Mouse (Mus musculus) layer of hippocampus, postnatal 14 days (tissue): ENCODE results near the gene Slfn9. TPM values are rescaled to one million over a fixed set of nuclear protein-coding genes. Genes with fewer than 3 reads are reported as not detected.
"Not testable (repeated sequence)": the region's sequence is repeated elsewhere in the genome, so short reads cannot be mapped to it uniquely, and the experiment has no call there.

Source experiments
- DNase-seq, 2 experiments: peaks; one replicate each; pipeline ENCODE4 v3.0.0; 2021 to 2022; ENCODE audit warnings: low spot score in 2 of 2, mixed read lengths in 1 of 2
- total RNA-seq, 2 experiments: library from RNA; stranded (reverse); gene quantifications; 2 replicates each; pipeline ENCODE4 v1.2.3; 2021

Slfn9 gene
- total RNA-seq, 2 experiments from 2014 or later, result 0.72 to 0.81 TPM

DNA sequence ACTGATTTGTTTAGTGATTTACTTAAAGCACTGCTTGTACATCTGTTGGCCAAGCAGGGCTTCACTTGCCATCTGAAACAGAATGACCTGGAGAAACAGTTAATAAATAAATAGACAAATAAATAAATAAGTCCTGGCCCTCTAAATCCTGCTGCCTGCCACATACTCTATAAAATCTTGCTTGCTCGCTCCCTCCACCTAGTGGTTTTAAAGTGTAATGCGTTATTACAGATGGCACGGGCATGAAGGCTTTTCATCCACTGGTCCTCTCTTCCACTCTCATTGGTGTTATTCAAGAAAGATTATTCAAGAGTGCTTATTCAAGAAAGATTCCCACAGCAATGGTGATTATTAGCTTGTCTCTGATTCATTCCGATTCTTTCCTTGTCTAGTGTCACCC, 32.0 kb downstream of the Slfn9 start:
- peak; percentile 9 to 19 for DNase-seq

DNA sequence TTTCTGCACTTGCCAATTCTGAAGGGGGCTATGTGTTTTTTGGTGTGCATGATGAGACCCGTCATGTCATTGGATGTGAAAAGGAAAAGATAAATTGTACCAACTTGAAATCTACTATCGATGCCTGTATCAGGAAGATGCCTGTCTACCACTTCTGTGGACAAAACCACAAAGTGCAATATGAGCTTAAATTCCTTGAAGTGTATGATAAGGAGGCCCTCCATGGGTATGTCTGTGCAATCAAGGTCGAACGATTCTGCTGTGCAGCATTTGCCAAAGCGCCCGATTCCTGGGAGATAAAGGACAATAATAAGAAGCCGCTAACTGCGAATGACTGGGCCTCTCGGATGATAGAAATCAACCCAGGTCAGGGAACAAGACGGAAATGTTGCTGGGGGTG, 34.7 kb downstream of the Slfn9 start:
- DNase-seq, result no peak

- DNase-seq, result no peak
Measured at GRCm38 (mm10) chr11:82954631-82955030, 37.0 kb downstream of the Slfn9 start.

GRCm38 (mm10) chr11:82952612-82953542, 38.8 kb downstream of the Slfn9 start:
- no peak for DNase-seq

- DNase-seq, result no peak
Measured at GRCm38 (mm10) chr11:82951865-82952611, 39.6 kb downstream of the Slfn9 start.

- no peak for DNase-seq
Measured at GRCm38 (mm10) chr11:82950736-82951481, 40.7 kb downstream of the Slfn9 start, which contains the start of gene Slfn5. TSS of gene Slfn5 (plus strand) at chr11:82951349.

GRCm38 (mm10) chr11:82949036-82949435, 42.6 kb downstream of the Slfn9 start:
- DNase-seq, result no peak

GRCm38 (mm10) chr11:82947457-82947856, 44.2 kb downstream of the Slfn9 start:
- DNase-seq, result no peak

GRCm38 (mm10) chr11:82945636-82946035, 46.0 kb downstream of the Slfn9 start:
- DNase-seq, result no peak

DNA sequence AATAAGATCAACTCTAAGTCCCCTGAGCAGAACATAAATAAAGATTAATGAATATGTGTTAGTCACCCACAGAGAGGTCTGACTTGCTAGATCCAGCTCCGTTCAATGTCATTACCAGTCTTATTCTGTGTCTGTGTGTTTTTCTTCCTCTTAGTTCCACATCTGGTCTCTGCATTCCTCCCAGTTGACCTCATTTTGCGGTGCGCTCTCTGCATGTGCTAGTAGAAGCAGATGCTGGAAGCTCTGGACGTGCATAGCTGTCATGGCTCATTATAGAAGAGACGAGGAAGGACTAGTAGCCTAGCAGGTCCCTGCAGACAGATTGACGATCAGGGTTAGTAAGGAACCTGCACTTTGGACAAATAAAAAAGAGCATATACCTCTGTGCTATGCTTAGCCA, 48.3 kb downstream of the Slfn9 start:
- DNase-seq, result no peak

- DNase-seq, result no peak
Measured at GRCm38 (mm10) chr11:82933186-82933585, 58.4 kb downstream of the Slfn9 start.

- DNase-seq, result not testable (repeated sequence)
Measured at GRCm38 (mm10) chr11:82931671-82932450, 59.8 kb downstream of the Slfn9 start.

GRCm38 (mm10) chr11:82931161-82931560, 60.5 kb downstream of the Slfn9 start:
- not testable (repeated sequence) for DNase-seq

DNA sequence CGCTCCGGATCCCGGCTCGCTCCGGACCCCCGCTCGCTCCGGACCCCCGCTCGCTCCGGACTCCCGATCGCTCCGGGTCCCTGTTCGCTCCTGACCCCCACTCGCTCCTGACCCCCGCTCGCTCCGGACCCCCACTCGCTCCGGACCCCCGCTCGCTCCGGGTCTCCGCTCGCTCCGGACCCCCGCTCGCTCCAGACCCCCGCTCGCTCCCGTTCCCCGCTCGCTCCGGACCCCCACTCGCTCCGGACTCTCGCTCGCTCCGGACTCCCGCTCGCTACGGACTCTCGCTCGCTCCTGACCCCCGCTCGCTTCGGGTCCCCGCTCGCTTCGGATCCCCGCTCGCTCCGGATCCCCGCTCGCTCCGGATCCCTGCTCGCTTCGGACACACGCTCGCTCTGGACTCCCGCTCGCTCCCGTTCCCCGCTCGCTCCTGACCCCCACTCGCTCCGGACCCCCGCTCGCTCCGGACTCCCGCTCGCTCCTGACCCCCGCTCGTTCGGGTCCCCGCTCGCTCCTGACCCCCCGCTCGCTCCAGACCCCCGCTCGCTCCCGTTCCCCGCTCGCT, 61.2 kb downstream of the Slfn9 start:
- not testable (repeated sequence) for DNase-seq

GRCm38 (mm10) chr11:82929633-82929950, 62.0 kb downstream of the Slfn9 start:
- DNase-seq, result no peak

GRCm38 (mm10) chr11:82928897-82929632, 62.6 kb downstream of the Slfn9 start:
- DNase-seq, result no peak
